Mouse (Mus musculus) neural tube, embryonic 11.5 days (tissue): ENCODE results near the gene Btn2a2. TPM values are rescaled to one million over a fixed set of nuclear protein-coding genes. Genes with fewer than 3 reads are reported as not detected.

Experiments used
- ATAC-seq: fragments of 200-750 bp; cut with Nextera tagmentation; 2 replicates; pipeline ENCODE4 v1.8.0; 2017; ENCODE audit warnings: moderate number of reproducible peaks, mild to moderate bottlenecking, moderate TSS enrichment, moderate library complexity; ENCODE audit not compliant: insufficient read depth, low FRiP score, low TSS enrichment
- DNase-seq: peaks from one replicate; pipeline ENCODE4 v3.0.0-alpha.2; 2015; ENCODE audit warnings: low spot score
- H3K27ac ChIP-seq: fragments of 300-500 bp; sonication (generic); 2 replicates; pipeline ENCODE4 v1.5.1; 2014; ENCODE audit warnings: low read depth, mild to moderate bottlenecking, low read length
- H3K27me3 ChIP-seq: fragments of 300-500 bp; sonication (generic); 2 replicates; pipeline ENCODE4 v1.6.1; 2014; ENCODE audit warnings: mild to moderate bottlenecking, low read length, mixed read lengths; ENCODE audit not compliant: control insufficient read depth, insufficient read depth
- H3K36me3 ChIP-seq: fragments of 300-500 bp; sonication (generic); 2 replicates; pipeline ENCODE4 v1.6.1; 2014; ENCODE audit warnings: mild to moderate bottlenecking, low read length, moderate library complexity, mixed read lengths; ENCODE audit not compliant: control insufficient read depth, insufficient read depth
- H3K4me1 ChIP-seq: fragments of 300-500 bp; sonication (generic); 2 replicates; pipeline ENCODE4 v1.6.1; 2014; ENCODE audit warnings: low read length, mixed read lengths; ENCODE audit not compliant: control insufficient read depth, insufficient read depth
- H3K4me2 ChIP-seq: fragments of 300-500 bp; sonication (generic); 2 replicates; pipeline ENCODE4 v1.6.1; 2014; ENCODE audit warnings: low read depth, mild to moderate bottlenecking, moderate library complexity
- H3K4me3 ChIP-seq: fragments of 300-500 bp; sonication (generic); 2 replicates; pipeline ENCODE4 v1.5.1; 2014; ENCODE audit warnings: low read depth, low read length
- H3K9ac ChIP-seq: fragments of 300-500 bp; sonication (generic); 2 replicates; pipeline ENCODE4 v1.6.1; 2014; ENCODE audit warnings: mild to moderate bottlenecking, low read length
- H3K9me3 ChIP-seq: fragments of 300-500 bp; sonication (generic); 2 replicates; pipeline ENCODE4 v1.6.1; 2016; ENCODE audit warnings: low read length; ENCODE audit not compliant: control insufficient read depth
- WGBS: fragments of 180-500 bp; shearing (Covaris S2); extraction: QIAGEN DNeasy Blood & Tissue Kit; methylation state at CpG from one replicate; pipeline ENCODE4 v1.1.7; 2014; 5-methylcytosine and 5-hydroxymethylcytosine counted together
- polyA plus RNA-seq: library from polyadenylated mRNA; unstranded; fragments of >200 nt; fragmentation: Nextera tagmentation; extraction: Ambion mirVana; gene quantifications from 2 replicates; pipeline ENCODE4 v1.2.1, GENCODE M21; 2014

Btn2a2 gene
- polyA plus RNA-seq, 1 experiment from 2014 or later = 0.81 TPM

- H3K9me3 ChIP-seq = no peaks in the 10 kb centered on the region
- peak overlapping the region; percentile 51 for H3K4me3 ChIP-seq
- DNase-seq = no peak
- H3K4me2 ChIP-seq = peak overlapping the region; percentile 54
- H3K27me3 ChIP-seq = no peaks in the 10 kb centered on the region; the same call in 1 of the 2 replicates
- ATAC-seq = no peak
- peaks cover 9% of the 10 kb centered on the region; the same call in 1 of the 2 replicates for H3K4me1 ChIP-seq
- H3K9ac ChIP-seq = peak overlapping the region; percentile 39
- WGBS = 1% methylated on average over 11 of the region's 11 CpGs
- no peaks in the 10 kb centered on the region for H3K36me3 ChIP-seq
- H3K27ac ChIP-seq = no peak overlapping the region
Measured at GRCm38 (mm10) chr13:23464841-23465366, 23.8 kb downstream of the Btn2a2 start.

GRCm38 (mm10) chr13:23464224-23464637 lies 24.4 kb downstream of the Btn2a2 start:
- H3K4me2 ChIP-seq = peak overlapping the region; percentile 54
- peaks cover 9% of the 10 kb centered on the region; the same call in 1 of the 2 replicates for H3K4me1 ChIP-seq
- peak overlapping the region; percentile 51 for H3K4me3 ChIP-seq
- ATAC-seq (peak; percentile 43; the same call in 1 of the 2 replicates), DNase-seq (peak; percentile 62)
- peak overlapping the region; percentile 42 for H3K9ac ChIP-seq
- H3K36me3 ChIP-seq = no peaks in the 10 kb centered on the region
- under 1% methylated on average over 29 of the region's 29 CpGs for WGBS
- H3K27ac ChIP-seq = no peak overlapping the region
- no peaks in the 10 kb centered on the region; the same call in 1 of the 2 replicates for H3K27me3 ChIP-seq
- no peaks in the 10 kb centered on the region for H3K9me3 ChIP-seq

- ATAC-seq (peak; percentile 54; the same call in 1 of the 2 replicates), DNase-seq (peak; percentile 89)
- Histone ChIP-seq H3K4me3 (peak overlapping the region; percentile 51), H3K36me3 (no peaks in the 10 kb centered on the region), H3K4me1 (peaks cover 9% of the 10 kb centered on the region; the same call in 1 of the 2 replicates), H3K4me2 (peak overlapping the region; percentile 54), H3K27me3 (no peaks in the 10 kb centered on the region; the same call in 1 of the 2 replicates), H3K27ac (no peak overlapping the region), H3K9me3 (no peaks in the 10 kb centered on the region), H3K9ac (peak overlapping the region; percentile 42)
- under 1% methylated on average over 21 of the region's 21 CpGs for WGBS
Measured at GRCm38 (mm10) chr13:23463381-23464223, 25.1 kb downstream of the Btn2a2 start.

- H3K9me3 ChIP-seq = no peaks in the 10 kb centered on the region
- no peak for DNase-seq
- ATAC-seq = no peak
Measured at GRCm38 (mm10) chr13:23462669-23463068, 26.0 kb downstream of the Btn2a2 start.

GRCm38 (mm10) chr13:23462063-23462462 lies 26.6 kb downstream of the Btn2a2 start:
- no peaks in the 10 kb centered on the region; the same call in 1 of the 2 replicates for H3K27me3 ChIP-seq
- no peak for ATAC-seq
- WGBS = 84% methylated on average over 4 of the region's 4 CpGs

More at GRCm38 (mm10) chr13:23462669-23463068, 26.0 kb downstream of the Btn2a2 start:
- Histone ChIP-seq H3K9ac (no peak overlapping the region), H3K4me1 (peaks cover 9% of the 10 kb centered on the region; the same call in 1 of the 2 replicates), H3K4me3 (no peak overlapping the region), H3K36me3 (no peaks in the 10 kb centered on the region), H3K27me3 (no peaks in the 10 kb centered on the region; the same call in 1 of the 2 replicates), H3K27ac (no peak overlapping the region), H3K4me2 (no peak overlapping the region)

GRCm38 (mm10) chr13:23459264-23459846 lies 29.3 kb downstream of the Btn2a2 start:
- DNase-seq = no peak
- Histone ChIP-seq H3K4me2 (no peak overlapping the region), H3K4me3 (no peak overlapping the region), H3K9ac (no peak overlapping the region), H3K4me1 (no peaks in the 10 kb centered on the region), H3K36me3 (no peaks in the 10 kb centered on the region), H3K9me3 (no peaks in the 10 kb centered on the region), H3K27ac (no peak overlapping the region), H3K27me3 (no peaks in the 10 kb centered on the region)
- no peak for ATAC-seq
- 19% methylated on average over 15 of the region's 15 CpGs for WGBS

More at GRCm38 (mm10) chr13:23462063-23462462, 26.6 kb downstream of the Btn2a2 start:
- Histone ChIP-seq H3K9ac (no peak overlapping the region), H3K9me3 (no peaks in the 10 kb centered on the region), H3K4me3 (no peak overlapping the region), H3K27ac (no peak overlapping the region), H3K4me2 (no peak overlapping the region), H3K36me3 (no peaks in the 10 kb centered on the region), H3K4me1 (peaks cover 9% of the 10 kb centered on the region; the same call in 1 of the 2 replicates)
- no peak for DNase-seq

GRCm38 (mm10) chr13:23453926-23454325 lies 34.7 kb downstream of the Btn2a2 start:
- 2% methylated on average over 9 of the region's 9 CpGs for WGBS
- Histone ChIP-seq H3K4me1 (no peaks in the 10 kb centered on the region), H3K4me2 (peak overlapping the region; percentile 61), H3K4me3 (peak overlapping the region; percentile 48), H3K27ac (no peak overlapping the region), H3K36me3 (no peaks in the 10 kb centered on the region), H3K27me3 (no peaks in the 10 kb centered on the region), H3K9ac (peak overlapping the region; percentile 56), H3K9me3 (no peaks in the 10 kb centered on the region)
- DNase-seq (no peak), ATAC-seq (no peak)

GRCm38 (mm10) chr13:23453362-23453862 lies 35.2 kb downstream of the Btn2a2 start:
- Histone ChIP-seq H3K36me3 (no peaks in the 10 kb centered on the region), H3K9ac (peak overlapping the region; percentile 56), H3K27me3 (no peaks in the 10 kb centered on the region), H3K27ac (no peak overlapping the region), H3K4me2 (peak overlapping the region; percentile 61), H3K9me3 (no peaks in the 10 kb centered on the region), H3K4me3 (peak overlapping the region; percentile 48), H3K4me1 (no peaks in the 10 kb centered on the region)
- ATAC-seq (peak; percentile 83), DNase-seq (peak; percentile 82)
- under 1% methylated on average over 25 of the region's 25 CpGs for WGBS
